Mouse (Mus musculus): Measurements from ENCODE around the gene Zfp579.
"Not testable (repeated sequence)": the region's sequence is repeated elsewhere in the genome, so short reads cannot be mapped to it uniquely, and the experiment has no call there.

Gene Zfp579

GRCm38 (mm10) chr7:4996003-4996895, at the start of gene Zfp579:
Gene Zfp579 (minus strand): TSS chr7:4996158.
- DNase-seq (ENCODE audit: low spot score in 2 of 2): peak; percentile 78 to 91

DNA sequence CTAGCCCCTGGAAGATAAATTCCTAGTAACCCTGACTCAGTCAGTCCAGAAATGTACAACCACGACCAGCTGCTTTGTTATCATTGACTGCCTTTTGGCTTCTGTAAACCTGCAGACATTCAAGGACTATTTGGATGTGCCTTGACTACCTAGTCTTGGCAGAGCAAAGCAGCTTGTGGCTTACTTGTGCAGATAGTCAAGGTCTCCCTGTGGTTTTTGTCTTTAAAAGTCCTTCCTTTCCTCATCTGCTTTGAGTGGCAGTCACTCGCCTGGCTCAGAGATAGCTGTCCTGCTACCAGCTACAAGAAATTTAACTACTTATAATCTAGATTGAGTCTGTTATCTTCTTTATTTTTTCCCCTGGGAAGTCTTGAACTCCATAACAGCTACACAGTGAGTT, 49.0 kb upstream of the Zfp579 start:
- DNase-seq (ENCODE audit: low spot score in 2 of 2): no peak

GRCm38 (mm10) chr7:5038940-5039339, 43.0 kb upstream of the Zfp579 start:
- DNase-seq (ENCODE audit: low spot score in 2 of 2): no peak

DNA sequence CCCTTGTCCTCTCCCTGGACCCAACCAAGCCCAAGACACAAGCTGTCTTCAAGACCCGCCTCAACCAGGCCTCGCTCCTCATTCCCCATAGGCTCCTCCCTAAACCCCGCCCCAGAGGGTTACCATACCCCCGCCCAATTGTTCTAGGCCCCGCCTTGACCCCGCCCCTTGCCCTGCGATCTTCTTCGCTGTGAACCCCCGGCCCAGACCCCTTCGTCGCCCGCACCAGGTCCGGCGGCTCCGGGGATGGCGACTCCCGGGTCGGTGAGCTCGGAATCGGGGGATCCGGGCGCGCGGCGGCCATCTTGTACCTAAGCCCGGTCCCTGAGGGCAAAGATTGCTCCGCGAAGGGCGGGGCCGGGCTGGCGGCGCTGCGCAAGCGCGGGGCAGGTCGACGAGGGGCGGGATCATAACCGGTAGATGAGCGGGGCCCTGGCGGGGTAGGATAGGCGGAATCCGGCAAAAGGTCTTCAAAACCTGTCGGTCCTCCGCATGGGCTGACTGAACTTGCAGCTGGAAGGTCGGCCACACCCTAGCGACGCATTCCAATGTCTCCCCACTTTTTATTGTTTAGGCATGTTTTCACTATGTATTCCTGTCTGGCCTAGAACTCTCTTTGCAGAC, 42.3 kb upstream of the Zfp579 start, which contains the start of gene Zfp784:
Zfp784 (minus strand) TSS at position 338 of the 624 bp plus-strand sequence.
- DNase-seq (ENCODE audit: low spot score in 2 of 2): peak; percentile 95

DNA sequence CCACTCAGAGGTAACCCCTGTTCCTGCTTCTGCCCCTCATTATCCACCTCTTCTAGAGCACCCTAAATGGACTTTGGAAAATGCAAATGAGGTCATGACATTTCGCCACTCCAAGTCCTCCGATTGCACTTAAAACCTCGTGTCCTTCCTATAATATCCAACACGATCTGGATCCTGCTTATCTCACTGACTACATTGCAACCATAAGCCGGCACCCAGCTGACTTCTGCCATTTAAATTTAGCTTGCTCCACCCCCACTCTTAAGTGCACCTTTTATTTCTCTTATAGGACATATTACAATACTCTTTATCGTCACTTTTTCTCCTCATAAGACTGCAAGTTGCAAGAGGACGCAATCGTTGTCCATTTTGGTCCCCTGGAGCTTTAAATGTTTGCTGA, 41.5 kb upstream of the Zfp579 start:
- no peak for DNase-seq (ENCODE audit: low spot score in 2 of 2)

- no peak for DNase-seq (ENCODE audit: low spot score in 2 of 2)
Measured at GRCm38 (mm10) chr7:5037026-5037425, 41.1 kb upstream of the Zfp579 start.

- no peak for DNase-seq (ENCODE audit: low spot score in 2 of 2)
Measured at GRCm38 (mm10) chr7:5036136-5036535, 40.2 kb upstream of the Zfp579 start.

DNA sequence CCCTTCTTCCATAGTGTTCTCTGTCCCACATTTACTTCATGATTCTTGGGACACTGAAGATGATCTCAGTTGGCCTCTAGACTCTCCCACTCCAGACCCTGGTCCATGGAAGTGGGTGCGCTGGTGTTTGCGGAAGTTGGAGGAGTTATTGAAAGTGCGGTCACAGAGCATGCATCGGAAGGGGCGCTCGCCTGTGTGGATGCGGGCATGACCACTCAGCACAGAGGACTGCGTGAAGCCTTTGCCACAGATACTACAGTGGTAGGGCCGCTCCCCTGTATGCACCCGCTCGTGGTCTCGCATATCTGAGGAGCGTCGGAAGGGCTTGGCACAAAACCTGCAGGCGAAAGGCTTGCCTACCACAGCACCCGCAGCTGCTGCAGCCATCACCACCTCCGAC, 39.7 kb upstream of the Zfp579 start:
- DNase-seq (ENCODE audit: low spot score in 2 of 2): no peak

DNA sequence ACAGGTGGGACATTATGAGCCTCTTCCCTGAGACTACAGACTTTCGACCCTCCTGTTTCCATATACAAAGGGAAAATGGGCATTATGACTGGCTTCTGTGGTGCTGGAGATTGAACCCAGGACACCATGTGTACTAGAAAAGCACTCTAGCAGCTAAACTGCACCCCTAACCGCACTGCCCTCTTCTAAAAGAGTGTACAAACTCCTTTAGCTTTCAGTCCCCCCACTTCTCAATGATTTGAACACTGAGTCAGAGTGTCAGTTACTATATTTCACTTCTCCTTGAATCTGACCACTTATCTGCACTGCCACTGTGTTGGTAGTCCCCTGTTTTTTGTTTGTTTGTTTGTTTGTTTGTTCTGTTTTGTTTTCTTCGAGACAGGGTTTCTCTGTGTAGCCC, 37.9 kb upstream of the Zfp579 start, which contains the start of gene 4632433K11Rik:
4632433K11Rik (plus strand) TSS at position 301 of the 400 bp plus-strand sequence.
- no peak for DNase-seq (ENCODE audit: low spot score in 2 of 2)

GRCm38 (mm10) chr7:5031496-5031895, 35.5 kb upstream of the Zfp579 start:
- no peak for DNase-seq (ENCODE audit: low spot score in 2 of 2)

GRCm38 (mm10) chr7:5030554-5031275, 34.8 kb upstream of the Zfp579 start:
- no peak for DNase-seq (ENCODE audit: low spot score in 2 of 2)

DNA sequence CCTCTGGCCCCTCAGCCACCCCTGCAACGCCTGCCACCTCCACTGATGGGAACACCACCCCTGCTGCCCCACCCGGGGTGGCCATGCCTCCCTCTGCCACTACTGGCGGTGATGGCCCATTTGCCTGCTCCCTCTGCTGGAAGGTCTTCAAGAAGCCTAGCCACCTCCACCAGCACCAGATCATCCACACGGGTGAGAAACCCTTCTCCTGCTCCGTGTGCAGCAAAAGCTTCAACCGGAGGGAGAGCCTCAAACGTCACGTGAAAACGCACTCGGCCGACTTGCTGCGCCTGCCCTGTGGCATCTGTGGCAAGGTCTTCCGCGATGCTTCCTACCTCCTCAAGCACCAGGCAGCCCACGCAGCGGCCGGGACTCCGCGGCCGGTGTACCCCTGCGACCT, 34.0 kb upstream of the Zfp579 start:
- DNase-seq (ENCODE audit: low spot score in 2 of 2): no peak

- no peak for DNase-seq (ENCODE audit: low spot score in 2 of 2)
Measured at GRCm38 (mm10) chr7:5029543-5029942, 33.6 kb upstream of the Zfp579 start.

GRCm38 (mm10) chr7:5021197-5021596, 25.2 kb upstream of the Zfp579 start:
- no peak for DNase-seq (ENCODE audit: low spot score in 2 of 2)

- DNase-seq (ENCODE audit: low spot score in 2 of 2): no peak
Measured at GRCm38 (mm10) chr7:5020685-5021084, 24.7 kb upstream of the Zfp579 start.

- DNase-seq (ENCODE audit: low spot score in 2 of 2): peak; percentile 97 to 99
Measured at GRCm38 (mm10) chr7:5020000-5020681, 24.2 kb upstream of the Zfp579 start, which contains the start of the genes Zfp865 and Ccdc106. Gene Zfp865 (plus strand): TSS chr7:5020376. Gene Ccdc106 (plus strand): TSS chr7:5020553.

- DNase-seq (ENCODE audit: low spot score in 2 of 2): not testable (repeated sequence)
Measured at GRCm38 (mm10) chr7:5019576-5019975, 23.6 kb upstream of the Zfp579 start.

- DNase-seq (ENCODE audit: low spot score in 2 of 2): no peak
Measured at GRCm38 (mm10) chr7:5017931-5018330, 22.0 kb upstream of the Zfp579 start.

DNA sequence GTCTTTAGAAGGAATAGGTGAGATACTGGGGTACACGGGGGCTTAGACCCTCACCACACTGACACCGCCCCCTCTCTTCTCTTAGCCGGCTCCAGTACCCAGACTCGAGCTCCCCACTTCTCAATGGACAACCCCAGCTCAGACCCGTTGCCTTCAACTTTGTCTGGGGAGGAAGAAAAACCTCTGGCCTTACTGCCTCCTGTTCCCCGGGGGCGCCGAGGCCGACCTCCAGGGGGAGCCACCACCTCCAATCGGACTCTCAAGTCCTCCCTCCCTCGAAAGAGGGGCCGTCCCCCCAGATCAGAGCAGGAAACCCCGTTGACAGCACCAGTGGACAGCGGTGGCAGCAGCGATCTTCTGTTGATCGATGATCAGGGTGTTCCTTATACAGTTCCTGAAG, 21.4 kb upstream of the Zfp579 start:
- DNase-seq (ENCODE audit: low spot score in 2 of 2): no peak

GRCm38 (mm10) chr7:5016920-5017319, 21.0 kb upstream of the Zfp579 start:
- DNase-seq (ENCODE audit: low spot score in 2 of 2): no peak

DNA sequence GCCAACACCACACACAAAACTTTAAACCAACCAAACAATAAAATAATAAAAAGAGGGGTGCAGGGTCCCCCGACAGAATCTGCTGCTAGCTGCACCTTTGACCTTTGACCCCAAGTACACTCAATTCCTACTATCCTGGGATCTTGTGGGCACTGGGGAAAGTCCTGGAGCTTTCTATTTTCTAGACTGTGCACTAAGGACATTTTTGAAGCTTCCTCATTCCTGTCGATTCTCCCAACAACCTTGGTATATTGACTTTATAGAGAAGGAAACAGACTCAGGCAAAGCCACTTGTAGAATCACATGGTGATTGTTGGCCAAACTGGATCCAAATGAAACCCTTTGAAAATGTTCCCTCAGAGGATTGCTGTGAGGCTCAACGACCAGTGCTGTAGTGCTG, 20.1 kb upstream of the Zfp579 start:
- no peak for DNase-seq (ENCODE audit: low spot score in 2 of 2)

All from urinary bladder, postnatal 36 days (tissue).